Mouse (Mus musculus): ENCODE data around the gene Ank3.

DNA sequence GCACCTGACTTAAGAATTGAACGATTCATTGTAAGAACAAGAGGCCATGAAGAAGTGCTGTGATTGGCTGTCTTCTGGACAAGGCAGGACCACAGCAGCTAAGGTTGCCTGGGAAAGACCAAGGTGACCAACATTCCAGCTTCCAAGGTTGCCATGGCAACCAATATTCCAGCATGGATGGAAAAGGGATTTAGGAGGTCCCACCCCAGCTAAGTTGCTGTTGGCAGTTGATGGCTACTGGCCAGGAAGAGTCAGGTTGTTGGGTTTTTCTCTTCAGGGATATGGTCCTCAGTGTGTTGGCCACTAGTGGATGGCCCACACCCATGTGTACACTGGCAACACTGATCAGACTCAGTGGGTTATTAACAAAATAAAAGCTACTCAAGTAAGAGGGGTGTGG, 204.1 kb downstream of the Ank3 start:
- TF ChIP-seq POLR2A (IDR thresholded peaks at IDR 0.05; ENCODE audit: borderline replicate concordance, control insufficient read depth, low read depth, low read length), result no peak
- no peak for TF ChIP-seq CTCF (IDR thresholded peaks at IDR 0.05; ENCODE audit: control insufficient read depth, insufficient read depth, low read length)
